Mouse (Mus musculus): ENCODE measurements at regions not wholly inside any gene's neighbourhood (a gene's known extent, or its start where the extent isn't known, plus 50 kb on each side); places are given as distances from the start of the nearest gene placed in this dataset.

DNA sequence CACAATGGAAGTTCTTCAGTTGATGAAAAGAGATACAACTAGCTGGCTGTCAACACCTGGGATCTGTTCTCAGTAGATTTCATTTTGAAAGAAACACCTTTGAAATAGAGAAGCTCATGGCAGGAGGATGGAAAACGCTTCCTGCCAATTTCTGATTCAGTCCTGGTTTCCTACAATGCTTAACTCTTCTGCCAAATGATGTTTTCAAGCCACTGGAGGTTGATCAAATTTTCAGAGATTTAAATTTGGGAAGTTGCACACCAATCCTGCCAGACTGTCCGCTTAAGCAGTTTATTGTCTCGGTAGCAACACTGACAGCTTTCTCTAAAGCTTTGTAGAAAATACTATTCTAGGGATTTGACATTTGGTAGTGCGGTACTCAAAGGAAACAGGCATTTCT lies 251.1 kb upstream of the Sel1l start:
- no peak overlapping the region for H3K9ac ChIP-seq (ENCODE audit: low read depth, low read length)
- H3K4me2 ChIP-seq (ENCODE audit: low read depth, low read length): no peak overlapping the region
- no peaks in the 10 kb centered on the region for H3K36me3 ChIP-seq (ENCODE audit: control insufficient read depth, insufficient read depth, low read length)
- no peaks in the 10 kb centered on the region for H3K4me1 ChIP-seq (ENCODE audit: control insufficient read depth, insufficient read depth, low read length)
- H3K27me3 ChIP-seq (replicated peaks; ENCODE audit: control insufficient read depth, insufficient read depth, low read length): no peaks in the 10 kb centered on the region
- 83% methylated on average over 4 of the region's 4 CpGs for WGBS
- ATAC-seq: no peak
- H3K4me3 ChIP-seq (ENCODE audit: low read length): no peak overlapping the region
- H3K27ac ChIP-seq (ENCODE audit: low read length): no peak overlapping the region
- no peaks in the 10 kb centered on the region for H3K9me3 ChIP-seq (ENCODE audit: control insufficient read depth, low read length)

DNA sequence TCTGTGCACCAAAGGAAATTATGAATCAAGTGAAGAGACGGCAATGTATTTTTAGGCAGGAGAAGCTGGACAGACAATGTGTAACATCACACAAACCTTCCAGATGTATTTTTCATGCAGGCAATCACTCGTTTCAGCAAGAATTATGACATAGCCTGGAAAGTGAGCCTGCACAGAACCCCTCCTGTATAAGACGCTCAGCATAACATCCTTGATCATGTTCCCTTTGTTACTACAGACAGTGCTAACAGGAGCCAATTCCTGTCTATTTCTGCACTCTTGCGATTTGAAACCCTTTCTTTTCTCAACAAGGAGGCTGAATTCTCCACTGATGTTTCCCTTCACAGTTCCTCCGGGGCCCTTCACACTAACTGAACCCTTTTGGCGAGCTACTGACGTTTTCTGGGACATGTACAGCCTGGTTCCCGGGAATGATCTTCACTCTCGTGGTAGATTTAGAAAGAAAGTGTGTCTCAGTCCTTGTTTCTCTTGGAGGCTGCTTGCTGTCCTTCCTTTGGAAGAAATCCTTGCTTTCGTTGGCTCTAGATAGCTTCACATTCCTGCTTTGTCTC lies 243.9 kb upstream of the Sel1l start:
- no peak overlapping the region for H3K27ac ChIP-seq (ENCODE audit: low read length)
- peak; percentile 50; the same call in 1 of the 2 replicates for ATAC-seq
- 60% methylated on average over 10 of the region's 10 CpGs for WGBS
- H3K4me3 ChIP-seq (ENCODE audit: low read length): no peak overlapping the region
- no peaks in the 10 kb centered on the region for H3K9me3 ChIP-seq (ENCODE audit: control insufficient read depth, low read length)
- no peaks in the 10 kb centered on the region for H3K36me3 ChIP-seq (ENCODE audit: control insufficient read depth, insufficient read depth, low read length)
- H3K9ac ChIP-seq (ENCODE audit: low read depth, low read length): no peak overlapping the region
- H3K4me2 ChIP-seq (ENCODE audit: low read depth, low read length): no peak overlapping the region
- no peaks in the 10 kb centered on the region for H3K4me1 ChIP-seq (ENCODE audit: control insufficient read depth, insufficient read depth, low read length)
- H3K27me3 ChIP-seq (replicated peaks; ENCODE audit: control insufficient read depth, insufficient read depth, low read length): no peaks in the 10 kb centered on the region

DNA sequence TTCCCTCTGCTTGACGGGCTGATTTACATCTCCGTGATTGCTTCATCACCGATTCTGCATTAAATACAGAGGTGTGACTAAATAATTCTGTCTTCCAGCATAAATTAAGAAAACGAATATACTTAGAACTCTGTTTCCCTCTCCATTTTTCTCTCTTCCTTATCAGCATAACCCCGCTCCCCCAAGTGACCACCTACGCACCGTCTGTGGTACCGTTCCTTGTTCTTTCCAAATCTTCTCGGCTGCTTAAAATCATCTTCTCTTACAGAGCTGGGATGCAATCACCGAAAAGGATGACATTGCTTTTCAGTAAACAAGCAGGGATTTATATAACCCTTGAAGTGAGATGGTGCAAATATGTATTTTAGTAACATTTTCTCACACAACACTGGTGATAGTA lies 224.3 kb upstream of the Sel1l start:
- Histone ChIP-seq H3K36me3 (ENCODE audit: control insufficient read depth, insufficient read depth, low read length) (no peaks in the 10 kb centered on the region), H3K27ac (ENCODE audit: low read length) (no peak overlapping the region), H3K9ac (ENCODE audit: low read depth, low read length) (no peak overlapping the region), H3K27me3 (replicated peaks; ENCODE audit: control insufficient read depth, insufficient read depth, low read length) (no peaks in the 10 kb centered on the region), H3K4me1 (ENCODE audit: control insufficient read depth, insufficient read depth, low read length) (no peaks in the 10 kb centered on the region), H3K4me3 (ENCODE audit: low read length) (no peak overlapping the region), H3K9me3 (ENCODE audit: control insufficient read depth, low read length) (no peaks in the 10 kb centered on the region; the same call in 1 of the 2 replicates), H3K4me2 (ENCODE audit: low read depth, low read length) (no peak overlapping the region)
- ATAC-seq: no peak
- 85% methylated on average over 10 of the region's 10 CpGs for WGBS

DNA sequence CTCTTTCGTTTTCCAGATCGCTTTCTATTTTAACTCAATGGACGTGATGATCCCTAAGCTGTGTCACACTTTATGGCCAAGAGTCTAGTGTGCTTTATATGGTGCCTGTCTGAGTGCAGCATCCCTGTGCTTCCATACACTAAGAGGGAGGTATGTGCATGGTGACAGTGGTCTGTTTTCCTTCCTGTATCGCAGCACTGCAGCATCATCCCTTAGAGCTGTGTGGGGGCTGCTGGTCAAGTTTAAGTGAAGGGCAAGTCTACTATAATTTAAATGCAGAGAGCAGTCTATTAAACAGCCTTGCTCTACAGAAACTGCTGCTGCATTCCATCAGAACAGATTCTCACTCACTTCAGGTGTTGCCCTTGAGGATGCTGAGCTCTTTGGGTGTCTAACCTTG lies 213.8 kb upstream of the Sel1l start:
- WGBS: 76% methylated on average over 4 of the region's 4 CpGs
- H3K36me3 ChIP-seq (ENCODE audit: control insufficient read depth, insufficient read depth, low read length): no peaks in the 10 kb centered on the region
- no peak overlapping the region for H3K4me2 ChIP-seq (ENCODE audit: low read depth, low read length)
- H3K27ac ChIP-seq (ENCODE audit: low read length): no peak overlapping the region
- H3K9me3 ChIP-seq (ENCODE audit: control insufficient read depth, low read length): no peaks in the 10 kb centered on the region
- H3K27me3 ChIP-seq (replicated peaks; ENCODE audit: control insufficient read depth, insufficient read depth, low read length): no peaks in the 10 kb centered on the region
- H3K9ac ChIP-seq (ENCODE audit: low read depth, low read length): no peak overlapping the region
- ATAC-seq: no peak
- no peak overlapping the region for H3K4me3 ChIP-seq (ENCODE audit: low read length)
- no peaks in the 10 kb centered on the region for H3K4me1 ChIP-seq (ENCODE audit: control insufficient read depth, insufficient read depth, low read length)

DNA sequence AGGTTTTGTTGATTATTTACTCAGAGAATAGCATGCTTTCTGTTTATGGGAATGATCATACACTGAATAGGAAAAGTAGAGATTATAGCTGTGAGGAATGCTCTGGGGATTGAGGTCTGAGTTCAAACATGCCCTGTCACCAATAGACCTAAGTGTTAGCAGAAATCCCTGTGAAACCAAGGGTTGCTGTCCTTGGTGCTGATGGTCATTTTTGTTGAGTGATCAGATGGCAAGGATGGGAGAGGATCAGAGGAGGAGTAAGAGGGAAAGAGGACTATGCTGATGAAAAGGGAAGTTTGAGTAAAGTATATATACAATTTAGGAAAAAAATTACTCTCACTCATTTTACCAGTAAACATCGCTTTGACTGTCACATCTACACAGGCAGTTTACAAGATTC lies 191.5 kb upstream of the Sel1l start:
- ATAC-seq: no peak
- Histone ChIP-seq H3K9ac (ENCODE audit: low read depth, low read length) (no peak overlapping the region), H3K27ac (ENCODE audit: low read length) (no peak overlapping the region), H3K4me1 (ENCODE audit: control insufficient read depth, insufficient read depth, low read length) (no peaks in the 10 kb centered on the region), H3K4me3 (ENCODE audit: low read length) (no peak overlapping the region), H3K9me3 (ENCODE audit: control insufficient read depth, low read length) (no peaks in the 10 kb centered on the region), H3K4me2 (ENCODE audit: low read depth, low read length) (no peak overlapping the region), H3K36me3 (ENCODE audit: control insufficient read depth, insufficient read depth, low read length) (no peaks in the 10 kb centered on the region), H3K27me3 (replicated peaks; ENCODE audit: control insufficient read depth, insufficient read depth, low read length) (no peaks in the 10 kb centered on the region)
- WGBS: 58% methylated on average over 1 of the region's 1 CpGs

DNA sequence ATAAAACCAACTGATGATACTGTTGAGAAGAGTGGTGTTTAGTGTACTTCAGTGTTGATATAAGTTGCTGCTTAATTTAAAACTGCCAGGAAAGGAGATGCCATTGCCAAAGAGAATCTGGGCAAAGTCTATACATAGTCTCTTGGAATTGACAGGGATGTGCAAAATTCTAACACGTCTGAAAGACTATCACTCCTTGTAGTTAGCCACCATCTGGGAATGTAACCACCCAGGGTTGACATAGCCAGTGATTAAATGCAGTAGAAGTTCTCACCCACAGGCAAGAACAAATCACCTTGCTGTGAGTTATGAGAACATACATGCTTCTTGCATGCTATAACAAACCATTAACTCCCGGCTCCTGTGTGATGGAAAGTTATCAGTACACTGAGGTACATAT lies 180.2 kb upstream of the Sel1l start:
- Histone ChIP-seq H3K4me3 (ENCODE audit: low read length) (no peak overlapping the region), H3K36me3 (ENCODE audit: control insufficient read depth, insufficient read depth, low read length) (no peaks in the 10 kb centered on the region), H3K27me3 (replicated peaks; ENCODE audit: control insufficient read depth, insufficient read depth, low read length) (no peaks in the 10 kb centered on the region), H3K4me2 (ENCODE audit: low read depth, low read length) (no peak overlapping the region), H3K27ac (ENCODE audit: low read length) (no peak overlapping the region), H3K9me3 (ENCODE audit: control insufficient read depth, low read length) (no peaks in the 10 kb centered on the region), H3K4me1 (ENCODE audit: control insufficient read depth, insufficient read depth, low read length) (no peaks in the 10 kb centered on the region), H3K9ac (ENCODE audit: low read depth, low read length) (no peak overlapping the region)
- whole genome bisulfite sequencing: 86% methylated on average over 2 of the region's 2 CpGs
- ATAC-seq: no peak

DNA sequence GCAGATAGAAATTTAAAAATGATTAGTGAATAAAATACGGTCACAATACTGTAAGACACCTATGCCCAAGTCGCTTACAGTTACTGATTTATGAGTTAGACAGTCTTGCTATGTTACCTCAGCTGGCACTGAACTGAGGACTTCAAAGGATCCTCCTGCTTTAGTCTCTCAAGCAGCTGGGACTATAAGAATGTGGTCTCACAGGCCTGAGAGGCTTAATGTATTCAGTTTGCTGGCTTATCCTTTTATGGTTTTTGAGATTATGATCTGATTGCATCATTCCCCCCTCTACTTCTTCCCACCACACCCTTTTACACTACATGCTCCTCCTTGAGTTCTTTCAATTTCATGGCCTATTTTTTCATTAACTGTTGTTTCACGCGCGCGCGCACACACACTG lies 179.4 kb upstream of the Sel1l start:
- 90% methylated on average over 7 of the region's 7 CpGs for WGBS
- peak; percentile 81 for ATAC-seq
- Histone ChIP-seq H3K4me3 (ENCODE audit: low read length) (no peak overlapping the region), H3K9me3 (ENCODE audit: control insufficient read depth, low read length) (no peaks in the 10 kb centered on the region), H3K4me2 (ENCODE audit: low read depth, low read length) (no peak overlapping the region), H3K36me3 (ENCODE audit: control insufficient read depth, insufficient read depth, low read length) (no peaks in the 10 kb centered on the region), H3K27me3 (replicated peaks; ENCODE audit: control insufficient read depth, insufficient read depth, low read length) (no peaks in the 10 kb centered on the region), H3K9ac (ENCODE audit: low read depth, low read length) (no peak overlapping the region), H3K4me1 (ENCODE audit: control insufficient read depth, insufficient read depth, low read length) (no peaks in the 10 kb centered on the region), H3K27ac (ENCODE audit: low read length) (no peak overlapping the region)

DNA sequence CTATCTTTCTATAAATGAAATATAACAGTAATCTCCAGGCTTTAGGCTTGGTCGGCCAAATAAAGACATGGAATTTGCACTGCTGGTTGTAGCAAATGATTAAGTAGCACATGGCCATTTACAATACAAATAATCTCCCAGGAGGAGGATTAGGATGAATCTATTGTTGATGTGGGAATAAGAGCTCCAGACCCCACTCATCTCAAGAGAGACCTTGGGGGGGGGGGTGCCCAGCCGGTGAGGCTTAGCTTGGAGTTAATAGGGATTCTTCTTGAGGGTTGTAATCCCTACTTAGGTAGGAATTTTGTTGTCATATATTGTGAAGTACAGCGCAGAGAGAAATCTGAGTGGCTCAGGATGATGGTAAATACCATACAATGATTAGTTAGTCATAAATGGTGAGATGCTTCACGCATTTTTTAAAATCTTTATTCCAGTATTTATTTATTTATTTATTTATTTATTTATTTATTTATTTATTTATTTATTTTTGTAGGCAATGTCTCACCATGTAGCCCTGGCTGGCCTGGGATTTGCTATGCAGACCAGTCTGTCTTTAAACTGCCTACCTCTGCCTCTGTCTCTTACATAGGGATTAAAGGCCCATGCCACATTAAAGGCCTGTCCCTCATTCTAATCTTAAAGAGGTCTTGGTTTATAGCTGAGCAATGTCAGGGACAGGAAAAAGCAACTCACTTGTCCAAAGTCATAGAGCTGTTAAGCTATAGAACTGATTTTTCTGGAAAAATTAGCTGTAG lies 175.7 kb upstream of the Sel1l start:
- H3K4me1 ChIP-seq (ENCODE audit: control insufficient read depth, insufficient read depth, low read length): no peaks in the 10 kb centered on the region
- no peaks in the 10 kb centered on the region for H3K9me3 ChIP-seq (ENCODE audit: control insufficient read depth, low read length)
- H3K4me2 ChIP-seq (ENCODE audit: low read depth, low read length): no peak overlapping the region
- H3K4me3 ChIP-seq (ENCODE audit: low read length): no peak overlapping the region
- no peaks in the 10 kb centered on the region for H3K36me3 ChIP-seq (ENCODE audit: control insufficient read depth, insufficient read depth, low read length)
- no peak overlapping the region for H3K27ac ChIP-seq (ENCODE audit: low read length)
- no peak for ATAC-seq
- no peak overlapping the region for H3K9ac ChIP-seq (ENCODE audit: low read depth, low read length)
- H3K27me3 ChIP-seq (replicated peaks; ENCODE audit: control insufficient read depth, insufficient read depth, low read length): no peaks in the 10 kb centered on the region
- 71% methylated on average over 4 of the region's 4 CpGs for WGBS

DNA sequence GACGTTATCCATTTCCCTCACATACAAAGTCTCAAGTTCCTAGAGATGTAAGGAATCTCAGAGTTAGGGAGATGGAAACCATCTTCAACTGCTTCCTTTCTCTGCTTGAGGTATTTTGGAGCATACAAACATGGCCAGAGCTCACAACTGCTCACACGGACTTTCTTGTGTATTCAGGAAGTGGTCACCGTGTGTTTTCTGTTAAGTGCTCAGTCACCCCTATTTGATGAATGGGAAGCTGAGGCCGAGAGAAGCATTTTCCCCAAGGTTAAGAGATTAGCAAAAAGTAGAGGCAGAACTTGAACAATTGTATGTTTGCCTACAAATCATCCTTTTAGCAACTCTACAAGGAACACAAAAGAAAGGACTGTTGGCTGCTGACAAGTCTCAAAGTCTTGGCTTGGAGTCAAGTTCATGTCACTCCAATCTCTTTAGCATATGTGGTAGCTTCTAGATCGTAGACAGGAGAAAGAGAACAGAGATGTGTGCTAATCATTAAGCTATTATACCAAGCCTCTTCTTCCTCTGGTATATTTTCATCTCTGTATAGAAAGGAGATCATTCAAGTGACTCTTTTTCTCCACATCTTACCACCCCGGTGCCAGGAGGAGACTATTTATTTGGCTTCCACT lies 170.8 kb upstream of the Sel1l start:
- Histone ChIP-seq H3K27me3 (replicated peaks; ENCODE audit: control insufficient read depth, insufficient read depth, low read length) (no peaks in the 10 kb centered on the region), H3K9ac (ENCODE audit: low read depth, low read length) (no peak overlapping the region), H3K4me1 (ENCODE audit: control insufficient read depth, insufficient read depth, low read length) (no peaks in the 10 kb centered on the region), H3K9me3 (ENCODE audit: control insufficient read depth, low read length) (no peaks in the 10 kb centered on the region), H3K36me3 (ENCODE audit: control insufficient read depth, insufficient read depth, low read length) (no peaks in the 10 kb centered on the region), H3K4me2 (ENCODE audit: low read depth, low read length) (no peak overlapping the region), H3K27ac (ENCODE audit: low read length) (no peak overlapping the region), H3K4me3 (ENCODE audit: low read length) (no peak overlapping the region)
- no peak for ATAC-seq
- 49% methylated on average over 6 of the region's 6 CpGs for WGBS

Data from intestine, embryonic 16.5 days (tissue).